Mouse (Mus musculus) gastrocnemius, postnatal 4 days (tissue): ENCODE data around the gene Cyp2d11. TPM values are rescaled to one million over a fixed set of nuclear protein-coding genes. Genes with fewer than 3 reads are reported as not detected.

Experiments used
- microRNA-seq: library from miRNA; unstranded; fragments of <30 nt; microRNA quantifications from one replicate; pipeline ENCODE4 v1.2.0, GENCODE M21; 2021
- total RNA-seq, 2 experiments: library from RNA; stranded (reverse); gene quantifications; 2 replicates each; pipeline ENCODE4 v1.2.3; 2021

Cyp2d11 gene
- total RNA-seq, 2 experiments from 2014 or later, result 0.21 TPM; not detected in 1

Small RNA genes lying within 50 kb of the gene (microRNA-seq; reads per million reads assigned to microRNA genes)
- not detected for gene Gm25990
- gene Gm27331, result not detected
- gene Mir7684, result not detected

Other genes starting within 250 kb of the Cyp2d11 start
- gene Srebf2, start 246.8 kb downstream of the Cyp2d11 start, total RNA-seq, result 10 to 100 TPM; 77.9 to 96.4 TPM
- gene Shisa8, start 181.2 kb downstream of the Cyp2d11 start, total RNA-seq, result under 1 TPM in 1 of 2 experiments, not detected in 1; 0.23 TPM
- under 1 TPM in 1 of 2 experiments, not detected in 1; 0.66 TPM for gene Tnfrsf13c, start 169.7 kb downstream of the Cyp2d11 start, total RNA-seq
- gene Cenpm, start 149.3 kb downstream of the Cyp2d11 start, total RNA-seq, result 10 to 100 TPM in 1 of 2 experiments, 1 to 10 TPM in 1; 8.5 to 14.4 TPM
- not detected for gene 1500009C09Rik, start 141.6 kb downstream of the Cyp2d11 start, total RNA-seq
- gene Sept3, start 119.1 kb downstream of the Cyp2d11 start, total RNA-seq, result 1 to 10 TPM; 1.2 to 1.9 TPM
- gene Wbp2nl, start 95.1 kb downstream of the Cyp2d11 start, total RNA-seq, result not detected
- gene Naga, start 55.1 kb downstream of the Cyp2d11 start, total RNA-seq, result 10 to 100 TPM; 42.0 to 44.4 TPM
- 10 to 100 TPM in 1 of 2 experiments, 1 to 10 TPM in 1; 8.7 to 10.9 TPM for gene Pheta2, start 55.1 kb downstream of the Cyp2d11 start, total RNA-seq
- gene Smdt1, start 55.1 kb downstream of the Cyp2d11 start, total RNA-seq, result 100 to 1,000 TPM; 135 to 144 TPM
- 100 to 1,000 TPM; 306 to 308 TPM for gene Ndufa6, start 39.7 kb downstream of the Cyp2d11 start, total RNA-seq
- gene Cyp2d22, start 13.8 kb downstream of the Cyp2d11 start, total RNA-seq, result 10 to 100 TPM; 17.3 to 17.9 TPM
- gene Cyp2d10, start 13.2 kb upstream of the Cyp2d11 start, total RNA-seq, result under 1 TPM in 1 of 2 experiments, not detected in 1; 0.86 TPM
- under 1 TPM in 1 of 2 experiments, not detected in 1; 0.23 TPM for gene Cyp2d9, start 39.4 kb upstream of the Cyp2d11 start, total RNA-seq
- gene Cyp2d12, start 161.1 kb upstream of the Cyp2d11 start, total RNA-seq, result not detected
- not detected for gene Cyp2d34, start 226.9 kb upstream of the Cyp2d11 start, total RNA-seq